Mouse (Mus musculus): ENCODE measurements around the gene Il2rb. TPM values are rescaled to one million over a fixed set of nuclear protein-coding genes. Genes with fewer than 3 reads are reported as not detected.

The Il2rb gene
- total and polyA plus RNA-seq, 3 experiments: 0.04 TPM; not detected in 2

- peak; percentile 80 for DNase-seq (ENCODE audit: low read depth, low spot score)
- H3K27me3 ChIP-seq (ENCODE audit: control insufficient read depth in 1 of 2, insufficient read depth in 2 of 2, low read length in 2 of 2): no peaks in the 10 kb centered on the region; a peak in 1 of 4 replicates
- peak overlapping the region; percentile 44 for H3K27ac ChIP-seq (ENCODE audit: control insufficient read depth, low read depth, low read length)
- peaks cover 0 to 5% of the 10 kb centered on the region in 2 experiments; a peak in 2 of 4 replicates for H3K4me1 ChIP-seq (ENCODE audit: control insufficient read depth in 1 of 2, insufficient read depth in 2 of 2, low read length in 2 of 2)
- no peaks in the 10 kb centered on the region for H3K79me2 ChIP-seq (ENCODE audit: control insufficient read depth, insufficient read depth, low read length, poor library complexity)
- peak overlapping the region; percentile 62 for H3K9ac ChIP-seq (ENCODE audit: control insufficient read depth, low read depth, low read length, poor library complexity, severe bottlenecking)
- TF ChIP-seq POLR2A (IDR thresholded peaks at IDR 0.05; ENCODE audit: control insufficient read depth in 1 of 2, insufficient read depth in 1 of 2, low read depth in 1 of 2, low read length in 2 of 2, poor library complexity in 1 of 2) (0 out of 4 replicates have a peak, but pooled peaks of 1 of the 2 experiments have one; percentile 36), HCFC1 (IDR thresholded peaks at IDR 0.05; ENCODE audit: low read depth, low read length) (no peak), MYB (IDR thresholded peaks at IDR 0.05; ENCODE audit: low read depth, low read length) (no peak), GATA1 (IDR thresholded peaks at IDR 0.05; ENCODE audit: low read depth, low read length) (0 out of 2 replicates have a peak, but pooled peaks have one; percentile 24), EP300 (IDR thresholded peaks at IDR 0.05; ENCODE audit: low read depth in 1 of 2, low read length in 2 of 2) (peak in 1 of 2 experiments; percentile 29; a peak in 1 of 4 replicates), TBP (IDR thresholded peaks at IDR 0.05; ENCODE audit: low read depth, low read length) (peak; percentile 78)
- peak overlapping the region; percentile 41 to 49 for H3K4me3 ChIP-seq (ENCODE audit: control insufficient read depth in 1 of 2, insufficient read depth in 1 of 2, low read depth in 2 of 2, low read length in 2 of 2)
- no peaks in the 10 kb centered on the region for H3K9me3 ChIP-seq (replicated peaks; ENCODE audit: insufficient read depth, low read length)
- no peaks in the 10 kb centered on the region for H3K36me3 ChIP-seq (ENCODE audit: control insufficient read depth in 1 of 2, insufficient read depth in 2 of 2, low read length in 2 of 2)
Measured at GRCm38 (mm10) chr15:78520112-78520715, 25.1 kb upstream of the Il2rb start.

- Histone ChIP-seq H3K4me1 (ENCODE audit: control insufficient read depth in 1 of 2, insufficient read depth in 2 of 2, low read length in 2 of 2) (peaks cover 0 to 5% of the 10 kb centered on the region in 2 experiments; a peak in 2 of 4 replicates), H3K36me3 (ENCODE audit: control insufficient read depth in 1 of 2, insufficient read depth in 2 of 2, low read length in 2 of 2) (no peaks in the 10 kb centered on the region), H3K4me3 (ENCODE audit: control insufficient read depth in 1 of 2, insufficient read depth in 1 of 2, low read depth in 2 of 2, low read length in 2 of 2) (no peak overlapping the region), H3K9me3 (replicated peaks; ENCODE audit: insufficient read depth, low read length) (no peaks in the 10 kb centered on the region), H3K9ac (ENCODE audit: control insufficient read depth, low read depth, low read length, poor library complexity, severe bottlenecking) (no peak overlapping the region), H3K79me2 (ENCODE audit: control insufficient read depth, insufficient read depth, low read length, poor library complexity) (no peaks in the 10 kb centered on the region), H3K27ac (ENCODE audit: control insufficient read depth, low read depth, low read length) (no peak overlapping the region), H3K27me3 (ENCODE audit: control insufficient read depth in 1 of 2, insufficient read depth in 2 of 2, low read length in 2 of 2) (no peaks in the 10 kb centered on the region)
- TF ChIP-seq USF1 (IDR thresholded peaks at IDR 0.05; ENCODE audit: low read depth, low read length) (no peak), SIN3A (IDR thresholded peaks at IDR 0.05; ENCODE audit: low read length) (no peak)
- no peak for DNase-seq (ENCODE audit: low read depth, low spot score)
Measured at GRCm38 (mm10) chr15:78518221-78518620, 23.1 kb upstream of the Il2rb start.

GRCm38 (mm10) chr15:78515759-78516158 is 20.7 kb upstream of the Il2rb start:
- Histone ChIP-seq H3K9me3 (replicated peaks; ENCODE audit: insufficient read depth, low read length) (no peaks in the 10 kb centered on the region), H3K79me2 (ENCODE audit: control insufficient read depth, insufficient read depth, low read length, poor library complexity) (no peaks in the 10 kb centered on the region), H3K4me1 (ENCODE audit: control insufficient read depth in 1 of 2, insufficient read depth in 2 of 2, low read length in 2 of 2) (peaks cover 0 to 5% of the 10 kb centered on the region in 2 experiments; a peak in 2 of 4 replicates), H3K36me3 (ENCODE audit: control insufficient read depth in 1 of 2, insufficient read depth in 2 of 2, low read length in 2 of 2) (no peaks in the 10 kb centered on the region), H3K9ac (ENCODE audit: control insufficient read depth, low read depth, low read length, poor library complexity, severe bottlenecking) (no peak overlapping the region), H3K27ac (ENCODE audit: control insufficient read depth, low read depth, low read length) (no peak overlapping the region), H3K27me3 (ENCODE audit: control insufficient read depth in 1 of 2, insufficient read depth in 2 of 2, low read length in 2 of 2) (no peaks in the 10 kb centered on the region), H3K4me3 (ENCODE audit: control insufficient read depth in 1 of 2, insufficient read depth in 1 of 2, low read depth in 2 of 2, low read length in 2 of 2) (no peak overlapping the region)
- peak; percentile 10 for DNase-seq (ENCODE audit: low read depth, low spot score)
- no peak for TF ChIP-seq GABPA (IDR thresholded peaks at IDR 0.05; ENCODE audit: low read depth, low read length)
- TF ChIP-seq E2F4 (IDR thresholded peaks at IDR 0.05; ENCODE audit: borderline replicate concordance, low read depth, low read length): no peak
- TF ChIP-seq ETS1 (IDR thresholded peaks at IDR 0.05; ENCODE audit: low read depth, low read length): no peak
- no peak for TF ChIP-seq MEF2A (IDR thresholded peaks at IDR 0.05; ENCODE audit: extremely low read depth, insufficient replicate concordance, low read depth, low read length, poor library complexity, severe bottlenecking)
- no peak for TF ChIP-seq NELFE (IDR thresholded peaks at IDR 0.05; ENCODE audit: low read depth, low read length)
- TF ChIP-seq RAD21 (IDR thresholded peaks at IDR 0.05; ENCODE audit: low read depth, low read length): no peak
- TF ChIP-seq BHLHE40 (IDR thresholded peaks at IDR 0.05; ENCODE audit: borderline replicate concordance, low read depth, low read length): no peak
- TF ChIP-seq SMC3 (IDR thresholded peaks at IDR 0.05; ENCODE audit: low read depth, low read length): no peak
- no peak for TF ChIP-seq MYC (IDR thresholded peaks at IDR 0.05; ENCODE audit: low read depth, low read length)
- TF ChIP-seq RCOR1 (IDR thresholded peaks at IDR 0.05; ENCODE audit: low read depth, low read length): no peak
- TF ChIP-seq MAFK (IDR thresholded peaks at IDR 0.05; ENCODE audit: borderline replicate concordance, low read depth, low read length): no peak
- TF ChIP-seq HCFC1 (IDR thresholded peaks at IDR 0.05; ENCODE audit: low read depth, low read length): no peak
- no peak for TF ChIP-seq CHD1 (IDR thresholded peaks at IDR 0.05; ENCODE audit: low read depth, low read length)
- no peak for TF ChIP-seq CHD2 (IDR thresholded peaks at IDR 0.05; ENCODE audit: low read length)
- no peak for TF ChIP-seq USF2 (IDR thresholded peaks at IDR 0.05; ENCODE audit: borderline replicate concordance in 1 of 2, insufficient read depth in 1 of 2, low read depth in 1 of 2, low read length in 2 of 2)
- TF ChIP-seq POLR2AphosphoS5 (IDR thresholded peaks at IDR 0.05; ENCODE audit: borderline replicate concordance, low read depth, low read length): no peak
- no peak for TF ChIP-seq ZC3H11A (IDR thresholded peaks at IDR 0.05; ENCODE audit: low read depth, low read length)
- no peak for TF ChIP-seq UBTF (IDR thresholded peaks at IDR 0.05; ENCODE audit: borderline replicate concordance, insufficient read depth, low read depth, low read length)

All from MEL (cell line).